Comparison of ENCODE assay signal across 20 mouse cellular contexts in genomic region chr13:44046436-44046835, GRCm38 (mm10).
DNase-seq lines count a peak whose midpoint lies in the region; ATAC-seq and TF ChIP-seq lines count a peak whose summit lies in the region.
"Had no signal": no experiment of that assay in that cellular context is flagged by ENCODE, and none has a peak within 500 bp of the region (broad histone marks: within the 10 kb centered on the region; RNA-seq: fewer than 3 reads in every experiment).

No protein-coding gene starts in this region.

- ATAC-seq in liver, embryonic 11.5 days (replicated peaks; ENCODE audit: low FRiP score) = no peak
- peak; percentile 61; the same call in 1 of the 2 replicates for ATAC-seq in heart, embryonic 14.5 days (ENCODE audit: insufficient number of reproducible peaks, insufficient read depth, low FRiP score, low read depth)
- no peak for ATAC-seq in midbrain, embryonic 11.5 days (ENCODE audit: low FRiP score)
- ATAC-seq: intestine, embryonic 16.5 days had no signal

- peaks cover 2% of the 10 kb centered on the region; the same call in 1 of the 2 replicates for H3K4me1 ChIP-seq in liver, adult 2 months (ENCODE audit: control insufficient read depth, insufficient read depth, low read length)
- no peaks in the 10 kb centered on the region; the same call in 1 of the 2 replicates for H3K4me1 ChIP-seq in liver, embryonic 11.5 days (replicated peaks; ENCODE audit: control insufficient read depth, insufficient read depth, low read length)
- peaks cover 5 to 19% of the 10 kb centered on the region in 2 experiments for H3K4me1 ChIP-seq in heart, embryonic 14.5 days (ENCODE audit: control insufficient read depth in 2 of 2, insufficient read depth in 2 of 2, low read length in 2 of 2)
- peaks cover 9% of the 10 kb centered on the region for H3K4me1 ChIP-seq in midbrain, embryonic 11.5 days (ENCODE audit: control insufficient read depth, insufficient read depth, low read length)

- H3K79me2 ChIP-seq in liver, adult 2 months (ENCODE audit: control insufficient read depth, insufficient read depth, low read length) = no peaks in the 10 kb centered on the region

- no peak for TF ChIP-seq POLR2A in liver, adult 2 months (IDR thresholded peaks at IDR 0.05; ENCODE audit: extremely low read depth, insufficient read depth, low read length)

- H3K9ac ChIP-seq in liver, adult 2 months (ENCODE audit: low read depth, low read length) = no peak overlapping the region
- no peak overlapping the region for H3K9ac ChIP-seq in liver, embryonic 11.5 days (ENCODE audit: low read depth, low read length)
- no peak overlapping the region for H3K9ac ChIP-seq in heart, embryonic 14.5 days (ENCODE audit: low read length)
- no peak overlapping the region for H3K9ac ChIP-seq in midbrain, embryonic 11.5 days (ENCODE audit: low read length)
- H3K9ac ChIP-seq: embryonic facial prominence, embryonic 13.5 days; hindbrain, embryonic 12.5 days; liver, embryonic 14.5 days; midbrain, embryonic 12.5 days had no signal

- no peak for TF ChIP-seq CTCF in liver, adult 2 months (IDR thresholded peaks at IDR 0.05; ENCODE audit: low read depth, low read length)

- no peak overlapping the region for H3K4me2 ChIP-seq in liver, embryonic 11.5 days
- no peak overlapping the region for H3K4me2 ChIP-seq in heart, embryonic 14.5 days (ENCODE audit: low read length)
- H3K4me2 ChIP-seq in midbrain, embryonic 11.5 days = no peak overlapping the region
- H3K4me2 ChIP-seq: embryonic facial prominence, embryonic 13.5 days; hindbrain, embryonic 12.5 days; midbrain, embryonic 12.5 days had no signal

- H3K27ac ChIP-seq in liver, adult 2 months (replicated peaks; ENCODE audit: insufficient read depth, low read depth, low read length) = peak overlapping the region; percentile 51
- no peak overlapping the region for H3K27ac ChIP-seq in liver, embryonic 11.5 days (ENCODE audit: low read depth, low read length)
- H3K27ac ChIP-seq in heart, embryonic 14.5 days (replicated peaks in 1 of 2; ENCODE audit: control insufficient read depth in 1 of 2, insufficient read depth in 1 of 2, low read depth in 2 of 2, low read length in 2 of 2) = no peak overlapping the region; a peak in 1 of 4 replicates
- H3K27ac ChIP-seq in midbrain, embryonic 11.5 days (ENCODE audit: low read depth, low read length) = no peak overlapping the region
- H3K27ac ChIP-seq: embryonic facial prominence, embryonic 13.5 days; forebrain, embryonic 10.5 days; hindbrain, embryonic 12.5 days; liver, embryonic 14.5 days; midbrain, embryonic 12.5 days had no signal

- no peak overlapping the region for H3K4me3 ChIP-seq in liver, adult 2 months (ENCODE audit: insufficient read depth, low read depth, low read length)
- H3K4me3 ChIP-seq in liver, embryonic 11.5 days (ENCODE audit: low read depth, low read length) = no peak overlapping the region
- no peak overlapping the region for H3K4me3 ChIP-seq in heart, embryonic 14.5 days (ENCODE audit: control insufficient read depth in 1 of 2, insufficient read depth in 1 of 2, low read depth in 1 of 2, low read length in 2 of 2)
- H3K4me3 ChIP-seq in midbrain, embryonic 11.5 days (ENCODE audit: low read depth, low read length) = no peak overlapping the region
- H3K4me3 ChIP-seq: embryonic facial prominence, embryonic 13.5 days; forebrain, embryonic 10.5 days; hindbrain, embryonic 12.5 days; midbrain, embryonic 12.5 days had no signal

- peak; percentile 38 for DNase-seq in embryo, embryonic 10.5 days (ENCODE audit: low spot score)
- DNase-seq in embryo, embryonic 11 days = no peak
- DNase-seq in liver, adult 2 months (ENCODE audit: extremely low read depth, low read depth, low spot score) = peak; percentile 25
- DNase-seq in liver, embryonic 11.5 days (ENCODE audit: low spot score) = no peak
- DNase-seq in kidney, postnatal 14 days = peak; percentile 65
- no peak for DNase-seq in midbrain, embryonic 11.5 days (ENCODE audit: low spot score, missing footprints)
- DNase-seq in right cerebral cortex, postnatal 14 days = no peak
- DNase-seq: adrenal gland, postnatal 14 days; B cell, adult 2 months; cerebellum, postnatal 14 days; gastrocnemius, postnatal 10 days; right cerebral cortex, postnatal 4 days; thymus, postnatal 14 days had no signal

- WGBS in liver, adult 2 months = 64% methylated on average over 2 of the region's 2 CpGs
- 31% methylated on average over 2 of the region's 2 CpGs for WGBS in liver, embryonic 11.5 days
- WGBS in heart, embryonic 14.5 days = 25% methylated on average over 2 of the region's 2 CpGs
- WGBS in midbrain, embryonic 11.5 days = 66% methylated on average over 2 of the region's 2 CpGs

- H3K36me3 ChIP-seq in liver, adult 2 months (ENCODE audit: control insufficient read depth, insufficient read depth, low read length) = no peaks in the 10 kb centered on the region
- no peaks in the 10 kb centered on the region for H3K36me3 ChIP-seq in liver, embryonic 11.5 days (ENCODE audit: control insufficient read depth, insufficient read depth, low read length)
- no peaks in the 10 kb centered on the region for H3K36me3 ChIP-seq in heart, embryonic 14.5 days (ENCODE audit: control insufficient read depth, insufficient read depth, low read length)
- H3K36me3 ChIP-seq in midbrain, embryonic 11.5 days (ENCODE audit: control insufficient read depth, insufficient read depth, low read length) = no peaks in the 10 kb centered on the region
- H3K36me3 ChIP-seq: embryonic facial prominence, embryonic 13.5 days; forebrain, embryonic 10.5 days; hindbrain, embryonic 12.5 days; midbrain, embryonic 12.5 days had no signal

- no peaks in the 10 kb centered on the region for H3K27me3 ChIP-seq in liver, adult 2 months (ENCODE audit: control insufficient read depth, insufficient read depth, low read length)
- no peaks in the 10 kb centered on the region for H3K27me3 ChIP-seq in liver, embryonic 11.5 days (replicated peaks; ENCODE audit: control insufficient read depth, insufficient read depth, low read length)
- no peaks in the 10 kb centered on the region for H3K27me3 ChIP-seq in heart, embryonic 14.5 days (ENCODE audit: control insufficient read depth, insufficient read depth, low read length)
- no peaks in the 10 kb centered on the region; the same call in 1 of the 2 replicates for H3K27me3 ChIP-seq in midbrain, embryonic 11.5 days (ENCODE audit: control insufficient read depth, insufficient read depth, low read length)
- H3K27me3 ChIP-seq: embryonic facial prominence, embryonic 13.5 days had no signal

- no peaks in the 10 kb centered on the region for H3K9me3 ChIP-seq in liver, embryonic 11.5 days (ENCODE audit: control insufficient read depth, low read length)
- H3K9me3 ChIP-seq in heart, embryonic 14.5 days (ENCODE audit: control insufficient read depth, low read length) = no peaks in the 10 kb centered on the region
- H3K9me3 ChIP-seq in midbrain, embryonic 11.5 days (ENCODE audit: control insufficient read depth, low read length) = no peaks in the 10 kb centered on the region
- H3K9me3 ChIP-seq: embryonic facial prominence, embryonic 13.5 days; forebrain, embryonic 10.5 days; hindbrain, embryonic 12.5 days; midbrain, embryonic 12.5 days had no signal

Comparison
In these comparisons a context has a peak if more than half of its experiments do, and no peak if none do; other contexts are left out.
1. DNase-seq: peak in embryo, embryonic 10.5 days (single experiment), liver, adult 2 months (single experiment) and kidney, postnatal 14 days (single experiment); none in embryo, embryonic 11 days (single experiment), liver, embryonic 11.5 days (single experiment), midbrain, embryonic 11.5 days (single experiment) and right cerebral cortex, postnatal 14 days (single experiment).